Mouse (Mus musculus) right cerebral cortex, postnatal 25 days (tissue): ENCODE results near the gene Plekhj1.
A peak's percentile ranks its signal among the peaks of the same experiment; 100 is the strongest.
"Not testable (repeated sequence)": the region's sequence is repeated elsewhere in the genome, so short reads cannot be mapped to it uniquely, and the experiment has no call there.

ENCODE experiments used
- DNase-seq: peaks from one replicate; pipeline ENCODE4 v3.0.0; 2022

Gene Plekhj1

DNA sequence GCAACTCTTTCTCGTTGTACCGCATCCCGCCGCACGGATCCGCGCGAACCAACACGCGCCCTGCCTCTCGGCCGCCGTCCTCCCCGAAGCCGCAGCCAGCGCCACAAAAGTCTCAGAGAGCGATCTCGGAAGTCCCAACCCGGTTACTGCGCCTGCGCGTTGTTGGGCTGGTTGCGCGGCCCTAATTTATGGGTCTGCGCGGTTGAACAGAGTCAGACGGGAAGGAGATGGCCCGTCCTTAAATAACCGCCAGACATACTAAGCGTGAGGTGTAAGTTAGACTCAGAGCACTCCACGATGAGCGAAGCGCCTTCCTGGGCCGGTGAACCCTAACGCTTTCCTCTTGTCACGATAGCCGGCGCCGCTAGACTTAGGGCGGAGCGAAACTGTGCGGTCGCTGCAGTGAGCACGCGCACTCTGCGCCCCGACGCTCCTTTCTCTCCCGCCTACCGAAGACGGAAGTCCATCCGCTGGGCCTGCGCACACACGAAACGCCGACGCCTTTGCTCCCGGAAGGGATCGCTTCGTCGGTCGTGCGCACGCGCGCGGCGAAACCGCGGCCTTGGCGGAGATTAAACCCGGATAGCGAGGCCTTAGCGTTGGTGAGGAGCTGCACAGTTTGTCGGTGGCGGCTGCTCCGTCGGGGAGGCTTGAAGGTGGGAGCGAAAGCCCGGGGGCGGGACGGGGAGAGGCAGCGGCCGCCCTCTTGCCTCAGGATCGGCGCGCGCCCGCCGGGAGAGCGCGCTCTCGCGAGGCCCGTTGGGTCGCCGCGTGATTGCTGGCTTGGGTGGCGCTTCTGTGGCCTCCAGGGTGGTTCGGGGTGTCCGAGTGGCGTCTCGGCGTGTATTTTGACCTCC is at the start of gene Plekhj1, which contains the start of gene Sf3a2:
Plekhj1 (minus strand) TSS at position 477 of the 857 bp plus-strand sequence.
Sf3a2 (plus strand) TSS at position 49 of the 857 bp plus-strand sequence.
- DNase-seq: peak; percentile 95

- no peak for DNase-seq
Measured at GRCm38 (mm10) chr10:80845732-80846131, 47.3 kb upstream of the Plekhj1 start.

GRCm38 (mm10) chr10:80845055-80845693 is 46.7 kb upstream of the Plekhj1 start:
- no peak for DNase-seq

- DNase-seq: peak; percentile 72
Measured at GRCm38 (mm10) chr10:80843931-80844547, 45.6 kb upstream of the Plekhj1 start, which contains the start of gene Lingo3. Lingo3 (minus strand) TSS chr10:80844039.

DNA sequence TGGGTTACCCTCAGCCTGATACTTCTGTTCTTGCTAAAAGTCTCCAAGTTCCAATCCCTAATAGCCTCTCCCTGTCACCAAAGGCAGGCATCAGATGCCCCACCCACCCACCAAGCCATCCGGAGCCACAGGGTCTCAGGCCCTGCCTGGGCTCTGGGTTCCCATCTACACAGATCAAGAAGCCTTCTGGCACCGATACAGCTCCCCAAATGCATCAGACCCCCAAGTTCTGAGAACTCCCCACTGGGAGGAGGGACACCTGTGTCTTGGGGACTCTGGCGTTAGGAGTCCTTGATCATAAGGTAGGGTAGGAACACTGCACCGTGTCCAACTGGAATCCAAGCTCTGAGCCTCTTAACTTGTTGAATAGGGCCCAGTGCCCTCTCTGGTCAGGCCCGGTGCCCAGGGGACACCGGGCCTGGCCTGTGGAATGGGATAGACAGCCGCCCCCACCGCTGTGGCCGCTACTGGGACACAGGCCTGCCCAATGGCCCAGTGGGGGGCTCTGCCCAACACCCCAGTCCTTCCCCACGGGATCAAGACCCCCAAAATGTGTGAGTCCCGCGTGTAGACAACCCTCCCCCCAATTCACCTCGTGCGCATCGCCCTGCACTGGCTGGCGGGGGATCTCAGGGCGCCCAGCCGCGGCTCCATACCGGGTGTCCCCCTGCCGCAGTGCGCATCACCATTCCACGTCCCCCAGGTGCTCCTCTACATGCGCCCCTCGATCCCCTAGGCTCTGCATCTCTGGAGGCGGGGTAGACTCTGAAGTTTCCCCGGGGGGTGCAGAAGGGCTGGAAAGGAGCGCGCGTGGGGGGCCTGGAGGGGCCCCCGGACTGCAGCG is 44.9 kb upstream of the Plekhj1 start:
- DNase-seq: no peak

GRCm38 (mm10) chr10:80842334-80842733 is 43.9 kb upstream of the Plekhj1 start:
- no peak for DNase-seq

- DNase-seq: no peak
Measured at GRCm38 (mm10) chr10:80841685-80842084, 43.3 kb upstream of the Plekhj1 start.

DNA sequence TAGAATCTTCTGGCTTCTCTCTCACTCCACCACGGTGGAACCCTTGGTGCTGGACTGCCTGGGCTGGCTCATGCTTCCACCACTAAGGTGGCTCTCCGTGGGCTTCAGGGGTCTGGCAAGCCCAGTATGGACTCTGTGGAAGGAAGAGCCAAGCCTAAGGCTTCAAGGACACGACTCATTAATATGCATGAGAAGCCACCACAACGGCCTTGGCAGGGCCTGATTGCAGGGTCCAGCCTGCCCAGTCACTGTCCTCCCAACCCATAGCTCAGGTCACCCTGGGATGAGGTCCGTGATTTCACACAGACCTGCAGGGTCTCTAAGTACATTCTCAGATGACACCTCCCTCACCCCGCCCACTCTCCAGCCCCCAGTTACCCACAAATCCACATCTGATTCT is 41.4 kb upstream of the Plekhj1 start:
- no peak for DNase-seq

DNA sequence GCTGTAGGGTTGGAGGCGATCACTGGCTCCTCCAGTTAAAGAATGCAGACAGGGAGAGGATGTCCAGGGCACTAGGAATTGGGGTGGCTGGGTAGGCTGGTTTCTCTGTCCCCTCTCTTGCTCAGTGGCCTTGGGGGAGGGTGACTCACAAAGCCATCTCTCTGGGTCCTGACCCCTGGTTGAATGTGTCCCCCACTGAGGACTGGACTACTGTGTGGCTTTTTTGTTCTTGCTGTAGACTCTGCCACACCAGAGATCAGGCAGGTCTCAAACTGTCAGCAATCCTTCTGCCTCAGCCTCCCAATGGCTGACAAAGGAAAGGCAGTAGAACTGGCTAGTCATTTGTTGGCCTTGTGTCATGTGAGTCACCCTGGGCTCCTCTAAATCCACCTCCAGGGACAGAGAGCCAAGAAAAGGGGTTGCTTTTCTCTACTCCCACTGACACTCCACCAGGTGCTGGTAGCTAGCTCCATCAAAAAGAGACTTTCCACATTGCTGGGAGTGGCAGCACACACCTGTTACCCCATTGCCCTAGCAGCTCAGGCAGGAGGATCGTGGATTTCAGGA is 40.0 kb upstream of the Plekhj1 start:
- DNase-seq: no peak

DNA sequence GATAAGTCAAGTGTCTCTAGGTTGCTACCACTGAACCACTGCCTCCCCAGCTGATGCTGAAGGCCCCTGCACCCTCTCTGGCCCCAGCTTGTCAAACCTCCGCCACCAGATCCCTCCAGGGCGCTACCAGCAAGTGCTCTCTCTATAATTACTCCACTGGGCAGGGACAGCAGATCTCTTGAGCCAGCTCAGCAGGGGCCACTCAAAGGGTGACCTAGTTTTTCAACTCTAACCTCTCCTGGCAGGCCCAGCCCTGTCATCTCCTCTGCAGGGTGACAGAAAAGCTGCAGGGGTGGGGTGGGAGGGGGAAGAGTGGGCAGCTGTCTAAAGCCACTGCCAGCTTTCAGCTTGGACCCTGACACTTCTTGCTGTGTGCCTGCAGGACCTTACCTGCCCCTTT is 39.4 kb upstream of the Plekhj1 start:
- DNase-seq: no peak

GRCm38 (mm10) chr10:80836949-80837379 is 38.5 kb upstream of the Plekhj1 start:
- DNase-seq: no peak

DNA sequence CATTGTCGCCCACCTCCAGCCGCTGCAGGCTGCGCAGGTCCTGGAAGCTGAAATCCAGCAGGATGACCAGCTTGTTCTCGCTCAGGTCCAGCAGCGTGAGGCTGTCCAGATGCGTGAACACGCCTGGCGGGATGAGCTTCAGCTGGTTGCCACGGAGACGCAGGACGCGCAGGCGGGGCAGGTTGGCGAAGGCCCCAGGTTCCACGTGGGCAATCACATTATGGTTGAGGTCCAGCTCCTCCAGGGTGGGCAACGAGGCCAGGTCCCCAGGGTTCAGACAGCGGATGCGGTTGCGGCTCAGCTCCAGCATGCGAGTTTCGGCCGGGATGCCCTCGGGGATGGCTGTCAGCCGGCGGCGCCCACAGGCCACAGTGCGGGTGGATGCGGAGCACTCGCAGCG is 37.2 kb upstream of the Plekhj1 start:
- no peak for DNase-seq

DNA sequence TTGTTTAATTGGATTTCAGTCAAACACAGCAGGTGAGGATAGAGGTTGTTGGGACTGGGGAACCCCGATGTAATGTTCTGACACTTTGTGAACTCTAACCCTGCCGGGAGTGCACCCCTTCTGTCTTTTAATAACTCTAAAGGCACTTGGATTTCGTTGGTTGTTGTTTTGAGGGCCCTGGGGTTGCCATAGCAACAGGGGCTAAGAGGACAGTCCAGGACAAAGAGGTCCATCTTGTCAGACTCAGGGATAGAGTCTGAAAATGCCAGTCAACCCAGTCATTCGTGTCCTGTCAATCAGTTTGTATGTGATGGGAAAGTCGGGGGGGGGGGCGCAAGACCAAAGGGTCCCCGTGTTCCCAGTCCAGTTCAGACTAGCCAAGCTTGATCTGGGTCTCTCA is 34.4 kb upstream of the Plekhj1 start:
- DNase-seq: no peak

DNA sequence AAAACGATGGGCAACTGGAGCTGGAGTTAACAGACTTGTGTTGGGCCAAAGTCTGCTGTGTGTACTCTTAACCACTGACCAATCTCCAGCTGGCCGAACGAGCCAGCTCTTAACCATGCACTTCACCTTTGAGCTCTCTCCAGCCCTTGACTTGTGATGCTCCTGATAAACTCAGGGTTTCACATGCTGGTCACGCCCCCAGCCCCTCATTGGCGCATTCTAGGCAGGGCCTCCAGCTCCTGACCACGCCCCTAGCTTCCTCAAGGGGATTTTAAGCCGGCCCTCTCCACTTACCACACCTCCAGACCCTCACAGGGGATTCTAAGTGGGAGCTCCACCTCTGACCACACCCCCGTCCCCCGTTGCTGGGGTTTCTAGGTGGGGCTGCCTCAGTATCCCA is 32.7 kb upstream of the Plekhj1 start:
- DNase-seq: no peak

- no peak for DNase-seq
Measured at GRCm38 (mm10) chr10:80829359-80830278, 31.2 kb upstream of the Plekhj1 start.

- DNase-seq: not testable (repeated sequence)
Measured at GRCm38 (mm10) chr10:80828587-80828986, 30.2 kb upstream of the Plekhj1 start.

DNA sequence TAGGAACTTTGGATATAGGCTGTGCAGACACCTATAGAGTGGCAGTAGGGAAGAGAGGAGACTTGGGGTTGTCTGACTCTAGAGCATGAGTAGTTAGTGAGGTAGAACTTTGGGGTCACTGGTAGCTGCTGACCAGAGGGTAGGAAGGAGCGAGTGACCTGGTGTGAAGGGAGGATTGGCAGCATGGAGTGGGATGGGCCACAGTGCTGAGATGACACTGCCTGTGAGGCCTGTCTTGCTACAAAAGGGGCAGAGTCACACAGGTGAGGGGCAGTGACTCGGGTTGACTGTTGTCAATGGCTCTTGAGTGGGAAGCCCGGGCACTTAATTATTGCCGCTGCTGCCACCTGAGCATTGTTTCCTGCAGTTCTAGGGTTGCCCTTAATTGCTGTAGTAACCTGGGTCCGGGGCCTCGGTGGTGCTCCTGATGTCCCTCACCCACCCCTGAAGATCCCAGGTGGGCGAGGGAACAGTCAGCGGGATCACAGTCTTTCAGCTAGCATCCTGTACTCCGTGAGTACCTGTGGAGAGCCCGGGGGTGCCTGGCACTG is 29.5 kb upstream of the Plekhj1 start:
- no peak for DNase-seq

GRCm38 (mm10) chr10:80827063-80827869 is 28.8 kb upstream of the Plekhj1 start:
- DNase-seq: no peak

DNA sequence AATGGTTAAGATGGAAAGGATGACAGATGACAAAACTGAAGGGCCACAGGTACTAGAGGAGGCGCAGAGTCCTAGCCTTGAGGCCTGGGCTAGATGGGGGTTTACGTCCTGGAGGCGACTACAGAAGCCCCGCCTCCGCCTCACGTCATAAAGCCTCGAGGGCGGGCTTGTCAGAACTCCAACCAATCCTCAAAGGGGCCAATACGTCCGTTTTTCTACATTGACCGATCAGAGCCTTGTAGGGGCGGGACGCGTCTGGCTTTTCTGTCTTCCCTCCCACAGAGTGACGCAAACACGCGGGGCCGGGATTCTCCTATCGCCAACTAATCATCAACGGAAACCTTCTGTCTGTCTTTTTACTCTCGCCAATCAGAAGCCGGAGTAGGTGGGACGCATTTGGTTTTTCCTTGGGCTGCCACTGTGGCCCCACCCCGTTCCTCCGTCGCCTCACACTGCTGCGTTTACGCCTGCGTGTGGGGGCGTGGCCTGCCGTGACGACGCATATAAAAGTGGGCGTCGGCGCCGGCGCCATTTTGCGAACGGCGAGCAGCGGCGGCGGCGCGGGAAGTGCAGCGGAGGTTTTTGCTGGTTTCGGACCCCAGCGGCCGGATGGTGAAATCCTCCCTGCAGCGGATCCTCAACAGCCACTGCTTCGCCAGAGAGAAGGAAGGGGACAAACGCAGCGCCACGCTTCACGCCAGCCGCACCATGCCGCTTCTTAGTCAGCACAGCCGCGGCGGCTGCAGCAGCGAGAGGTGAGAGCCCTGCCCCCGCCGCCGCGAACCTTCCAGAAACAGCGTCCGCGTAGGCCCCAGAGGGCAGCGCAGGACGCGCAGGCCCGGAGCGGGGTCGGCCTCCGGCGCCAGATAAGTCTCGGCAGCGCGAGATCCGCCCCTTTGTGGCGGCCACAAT is 28.0 kb upstream of the Plekhj1 start, which contains the start of gene Oaz1:
Oaz1 (plus strand) TSS at position 506 of the 912 bp plus-strand sequence.
- DNase-seq: peak; percentile 99
